In genomic region chr6:113748351-113748750, GRCm38 (mm10) we compare ENCODE assay signal across 8 mouse cellular contexts. TPM values are rescaled to one million over a fixed set of nuclear protein-coding genes. Genes with fewer than 3 reads are reported as not detected.
DNase-seq lines count a peak whose midpoint lies in the region; ATAC-seq and TF ChIP-seq lines count a peak whose summit lies in the region.
"Had no signal": no experiment of that assay in that cellular context is flagged by ENCODE, and none has a peak within 500 bp of the region (broad histone marks: within the 10 kb centered on the region; RNA-seq: fewer than 3 reads in every experiment).

No protein-coding gene starts in this region.

- H3K4me1 ChIP-seq in liver, adult 2 months (ENCODE audit: control insufficient read depth, insufficient read depth, low read length) = no peaks in the 10 kb centered on the region
- peaks cover 2% of the 10 kb centered on the region for H3K4me1 ChIP-seq in bone marrow, adult 2 months (ENCODE audit: control insufficient read depth, insufficient read depth, low read length)
- H3K4me1 ChIP-seq in embryonic facial prominence, embryonic 11.5 days (ENCODE audit: control insufficient read depth, insufficient read depth, low read length) = no peaks in the 10 kb centered on the region

- TF ChIP-seq POLR2A in liver, adult 2 months (IDR thresholded peaks at IDR 0.05; ENCODE audit: extremely low read depth, insufficient read depth, low read length) = no peak
- no peak for TF ChIP-seq POLR2A in bone marrow, adult 2 months (IDR thresholded peaks at IDR 0.05; ENCODE audit: borderline replicate concordance, control insufficient read depth, low read depth, low read length)

- TF ChIP-seq CTCF in liver, adult 2 months (IDR thresholded peaks at IDR 0.05; ENCODE audit: low read depth, low read length) = no peak
- TF ChIP-seq CTCF in bone marrow, adult 2 months (IDR thresholded peaks at IDR 0.05; ENCODE audit: control insufficient read depth, insufficient read depth, low read length) = no peak

- DNase-seq in liver, adult 2 months (ENCODE audit: extremely low read depth, low read depth, low spot score) = no peak
- DNase-seq in liver = no peak
- DNase-seq in embryonic facial prominence, embryonic 11.5 days (ENCODE audit: low spot score) = peak; percentile 9
- DNase-seq in urinary bladder, postnatal 25 days (ENCODE audit: low spot score) = no peak
- no peak for DNase-seq in heart, postnatal 4 days
- DNase-seq: adrenal gland, postnatal 14 days had no signal

- H3K4me2 ChIP-seq in embryonic facial prominence, embryonic 11.5 days (ENCODE audit: low read depth, low read length) = no peak overlapping the region

- peak overlapping the region; percentile 29 for H3K4me3 ChIP-seq in liver, adult 2 months (ENCODE audit: insufficient read depth, low read depth, low read length)
- peak overlapping the region; percentile 31 for H3K4me3 ChIP-seq in bone marrow, adult 2 months (replicated peaks; ENCODE audit: control insufficient read depth, low read depth, low read length)
- no peak overlapping the region for H3K4me3 ChIP-seq in embryonic facial prominence, embryonic 11.5 days (ENCODE audit: low read depth, low read length)

- H3K27me3 ChIP-seq in liver, adult 2 months (ENCODE audit: control insufficient read depth, insufficient read depth, low read length) = no peaks in the 10 kb centered on the region
- H3K27me3 ChIP-seq in embryonic facial prominence, embryonic 11.5 days (ENCODE audit: control insufficient read depth, insufficient read depth, low read length) = no peaks in the 10 kb centered on the region

- ATAC-seq in embryonic facial prominence, embryonic 11.5 days (replicated peaks; ENCODE audit: insufficient number of reproducible peaks, low FRiP score, low TSS enrichment, low read depth) = no peak; the same call in 1 of the 2 replicates
- ATAC-seq in monocyte, adult 5-6 weeks (replicated peaks; ENCODE audit: insufficient number of reproducible peaks, low FRiP score, low TSS enrichment, poor library complexity, severe bottlenecking) = peak; percentile 34; the same call in 1 of the 2 replicates

- no peaks in the 10 kb centered on the region for H3K9me3 ChIP-seq in embryonic facial prominence, embryonic 11.5 days (replicated peaks; ENCODE audit: control insufficient read depth, low read length)

- H3K27ac ChIP-seq in liver, adult 2 months (replicated peaks; ENCODE audit: insufficient read depth, low read depth, low read length) = 0 out of 2 replicates have a peak overlapping the region, but pooled peaks have one; percentile 8
- peak overlapping the region; percentile 30; the same call in 1 of the 2 replicates for H3K27ac ChIP-seq in bone marrow, adult 2 months (ENCODE audit: control insufficient read depth, insufficient read depth, low read depth, low read length, poor library complexity)
- no peak overlapping the region for H3K27ac ChIP-seq in embryonic facial prominence, embryonic 11.5 days (replicated peaks; ENCODE audit: low read depth, low read length)

- 70% methylated on average over 26 of the region's 26 CpGs for WGBS in liver, adult 2 months
- 35% methylated on average over 26 of the region's 26 CpGs for WGBS in bone marrow, adult 2 months
- 23% methylated on average over 26 of the region's 26 CpGs for WGBS in embryonic facial prominence, embryonic 11.5 days

- no peak overlapping the region for H3K9ac ChIP-seq in liver, adult 2 months (ENCODE audit: low read depth, low read length)
- H3K9ac ChIP-seq in embryonic facial prominence, embryonic 11.5 days (replicated peaks; ENCODE audit: low read length) = peak overlapping the region; percentile 44

- H3K79me2 ChIP-seq in liver, adult 2 months (ENCODE audit: control insufficient read depth, insufficient read depth, low read length) = no peaks in the 10 kb centered on the region

- H3K36me3 ChIP-seq in liver, adult 2 months (ENCODE audit: control insufficient read depth, insufficient read depth, low read length) = peaks cover 2% of the 10 kb centered on the region; the same call in 1 of the 2 replicates
- no peaks in the 10 kb centered on the region for H3K36me3 ChIP-seq in embryonic facial prominence, embryonic 11.5 days (replicated peaks; ENCODE audit: control insufficient read depth, insufficient read depth, low read depth, low read length)

RNA-seq across cellular contexts. Expression of gene Sec13, which starts 7.8 kb away (rescaled TPM):
- 98.7 and 108 TPM in 2 replicates for total RNA-seq in liver, adult 2 months (2014; rRNA removed)
- polyA plus RNA-seq in liver, adult 2 months (2012; rRNA removed) = 86.2 and 88.2 TPM in 2 replicates
- polyA plus RNA-seq in bone marrow, adult 2 months (2011; ENCODE audit: insufficient read depth, insufficient read length, low replicate concordance, missing spikeins) = 33.7 and 56.3 TPM in 2 replicates
- polyA plus RNA-seq in embryonic facial prominence, embryonic 11.5 days (2014; fragmentation: Nextera tagmentation; extraction: Ambion mirVana) = 274 and 299 TPM in 2 replicates
- 93.8 to 134 TPM (median 113 TPM) in 3 replicates for total RNA-seq in monocyte, adult 5-6 weeks (2017)
- total RNA-seq in heart, postnatal 4 days (2021) = 100 to 1,000 TPM; 123 to 125 TPM

RNA-seq across cellular contexts. Expression of gene Ghrl, which starts 28.7 kb away (rescaled TPM):
- not detected in 2 replicates for total RNA-seq in liver, adult 2 months (2014; rRNA removed)
- polyA plus RNA-seq in liver, adult 2 months (2012; rRNA removed) = not detected in 2 replicates
- polyA plus RNA-seq in bone marrow, adult 2 months (2011; ENCODE audit: insufficient read depth, insufficient read length, low replicate concordance, missing spikeins) = not detected in 2 replicates
- polyA plus RNA-seq in embryonic facial prominence, embryonic 11.5 days (2014; fragmentation: Nextera tagmentation; extraction: Ambion mirVana) = not detected in 2 replicates
- 3.1 to 6.6 TPM in 2 of 3 replicates, not detected in the other for total RNA-seq in monocyte, adult 5-6 weeks (2017)
- total RNA-seq in heart, postnatal 4 days (2021) = not detected
- total RNA-seq: adrenal gland, postnatal 14 days had no signal

RNA-seq across cellular contexts. Expression of gene Tatdn2, which starts 51.5 kb away (rescaled TPM):
- total RNA-seq in liver, adult 2 months (2014; rRNA removed) = 15.0 and 19.9 TPM in 2 replicates
- 15.6 and 16.7 TPM in 2 replicates for polyA plus RNA-seq in liver, adult 2 months (2012; rRNA removed)
- polyA plus RNA-seq in bone marrow, adult 2 months (2011; ENCODE audit: insufficient read depth, insufficient read length, low replicate concordance, missing spikeins) = 61.3 and 112 TPM in 2 replicates
- 0.84 and 1.6 TPM in 2 replicates for polyA plus RNA-seq in embryonic facial prominence, embryonic 11.5 days (2014; fragmentation: Nextera tagmentation; extraction: Ambion mirVana)
- total RNA-seq in monocyte, adult 5-6 weeks (2017) = 306 to 404 TPM (median 339 TPM) in 3 replicates
- total RNA-seq in heart, postnatal 4 days (2021) = 10 to 100 TPM; 76.2 to 80.7 TPM
